Mouse (Mus musculus) heart, embryonic 13.5 days (tissue): ENCODE results near the gene Tstd1. TPM values are rescaled to one million over a fixed set of nuclear protein-coding genes. Genes with fewer than 3 reads are reported as not detected.

ENCODE experiments used
- ATAC-seq: fragments of 200-750 bp; cut with Nextera tagmentation; 2 replicates; pipeline ENCODE4 v1.8.0; 2017; ENCODE audit warnings: moderate TSS enrichment; ENCODE audit not compliant: insufficient number of reproducible peaks, low FRiP score, low TSS enrichment; ENCODE audit errors: extremely low read depth
- H3K27ac ChIP-seq: fragments of 300-500 bp; sonication (generic); replicated peaks from 2 replicates; pipeline ENCODE4 v1.5.1; 2015; ENCODE audit warnings: moderate library complexity, mild to moderate bottlenecking, inconsistent platforms
- H3K27me3 ChIP-seq: fragments of 300-500 bp; sonication (generic); replicated peaks from 2 replicates; pipeline ENCODE4 v1.6.1; 2015; ENCODE audit warnings: mild to moderate bottlenecking, inconsistent platforms
- H3K36me3 ChIP-seq: fragments of 300-500 bp; sonication (generic); 2 replicates; pipeline ENCODE4 v1.6.1; 2015; ENCODE audit warnings: mild to moderate bottlenecking, inconsistent platforms
- H3K4me1 ChIP-seq: fragments of 300-500 bp; sonication (generic); 2 replicates; pipeline ENCODE4 v1.6.1; 2015; ENCODE audit warnings: inconsistent platforms
- H3K4me2 ChIP-seq: fragments of 300-500 bp; sonication (generic); 2 replicates; pipeline ENCODE4 v1.6.1; 2015; ENCODE audit warnings: inconsistent platforms, mild to moderate bottlenecking, moderate library complexity
- H3K4me3 ChIP-seq: fragments of 300-500 bp; sonication (generic); 2 replicates; pipeline ENCODE4 v1.5.1; 2015; ENCODE audit warnings: moderate library complexity, mild to moderate bottlenecking, inconsistent platforms
- H3K9ac ChIP-seq: fragments of 300-500 bp; sonication (generic); 2 replicates; pipeline ENCODE4 v1.6.1; 2015; ENCODE audit warnings: inconsistent platforms, mild to moderate bottlenecking, moderate library complexity
- H3K9me3 ChIP-seq: fragments of 300-500 bp; sonication (generic); 2 replicates; pipeline ENCODE4 v1.6.1; 2016; ENCODE audit warnings: inconsistent platforms
- WGBS: fragments of 180-500 bp; shearing (Covaris S2); methylation state at CpG from one replicate; pipeline ENCODE4 v1.1.7; 2015; ENCODE audit warnings: mixed read lengths; 5-methylcytosine and 5-hydroxymethylcytosine counted together
- polyA plus RNA-seq: library from polyadenylated mRNA; unstranded; fragments of >200 nt; fragmentation: Nextera tagmentation; extraction: Ambion mirVana; gene quantifications from 2 replicates; pipeline ENCODE4 v1.2.1, GENCODE M21; 2015

The Tstd1 gene
- 3.1 and 3.6 TPM in 2 replicates for polyA plus RNA-seq

GRCm38 (mm10) chr1:171418660-171419059, at the start of gene Tstd1:
TSS of gene Tstd1 (plus strand) at chr1:171418872.
- no peaks in the 10 kb centered on the region for H3K9me3 ChIP-seq
- H3K4me2 ChIP-seq, result no peak within 1 kb of the TSS
- H3K4me3 ChIP-seq, result no peak within 1 kb of the TSS
- no peaks in the 10 kb centered on the region for H3K27me3 ChIP-seq
- H3K4me1 ChIP-seq, result peaks cover 24% of the 10 kb centered on the region
- H3K9ac ChIP-seq, result no peak within 1 kb of the TSS
- ATAC-seq, result no peak
- no peak within 1 kb of the TSS for H3K27ac ChIP-seq
- WGBS, result 86% methylated on average over 5 of the region's 5 CpGs
- H3K36me3 ChIP-seq, result peaks cover 75% of the 10 kb centered on the region

- WGBS, result 37% methylated on average over 20 of the region's 20 CpGs
- Histone ChIP-seq H3K27me3 (peaks cover 35% of the 10 kb centered on the region; the same call in 1 of the 2 replicates), H3K4me1 (peaks cover 8% of the 10 kb centered on the region), H3K27ac (no peak within 1 kb of the TSS), H3K9me3 (no peaks in the 10 kb centered on the region), H3K4me2 (no peak within 1 kb of the TSS), H3K9ac (0 out of 2 replicates have a peak within 1 kb of the TSS, but pooled peaks have one; percentile 12), H3K36me3 (no peaks in the 10 kb centered on the region), H3K4me3 (no peak within 1 kb of the TSS)
- ATAC-seq, result no peak
These were observed 48.7 kb upstream of the Tstd1 start, which contains the start of gene Nectin4 for GRCm38 (mm10) chr1:171369845-171370556. TSS of gene Nectin4 (plus strand) at chr1:171370099.

GRCm38 (mm10) chr1:171372880-171373279, 45.8 kb upstream of the Tstd1 start:
- peaks cover 14% of the 10 kb centered on the region for H3K4me1 ChIP-seq
- H3K27me3 ChIP-seq, result peaks cover 35% of the 10 kb centered on the region; the same call in 1 of the 2 replicates
- no peak overlapping the region for H3K4me2 ChIP-seq
- H3K9ac ChIP-seq, result no peak overlapping the region
- 57% methylated on average over 3 of the region's 3 CpGs for WGBS
- H3K36me3 ChIP-seq, result no peaks in the 10 kb centered on the region
- no peak overlapping the region for H3K27ac ChIP-seq
- ATAC-seq, result no peak
- H3K4me3 ChIP-seq, result no peak overlapping the region
- no peaks in the 10 kb centered on the region for H3K9me3 ChIP-seq

GRCm38 (mm10) chr1:171373946-171374345, 44.7 kb upstream of the Tstd1 start:
- peaks cover 35% of the 10 kb centered on the region; the same call in 1 of the 2 replicates for H3K27me3 ChIP-seq
- no peak overlapping the region for H3K27ac ChIP-seq
- WGBS, result 8% methylated on average over 4 of the region's 4 CpGs
- no peaks in the 10 kb centered on the region for H3K36me3 ChIP-seq
- H3K4me1 ChIP-seq, result peaks cover 14% of the 10 kb centered on the region
- H3K9ac ChIP-seq, result no peak overlapping the region
- H3K4me2 ChIP-seq, result no peak overlapping the region; the same call in 1 of the 2 replicates
- ATAC-seq, result no peak; the same call in 1 of the 2 replicates
- no peak overlapping the region for H3K4me3 ChIP-seq
- H3K9me3 ChIP-seq, result no peaks in the 10 kb centered on the region

GRCm38 (mm10) chr1:171375646-171376097, 43.0 kb upstream of the Tstd1 start:
- ATAC-seq, result no peak

GRCm38 (mm10) chr1:171378298-171378697, 40.4 kb upstream of the Tstd1 start:
- H3K9ac ChIP-seq, result no peak overlapping the region
- H3K4me2 ChIP-seq, result no peak overlapping the region
- H3K9me3 ChIP-seq, result no peaks in the 10 kb centered on the region
- no peak overlapping the region for H3K4me3 ChIP-seq
- H3K4me1 ChIP-seq, result peaks cover 26% of the 10 kb centered on the region
- no peak for ATAC-seq
- no peak overlapping the region for H3K27ac ChIP-seq
- H3K27me3 ChIP-seq, result peaks cover 31% of the 10 kb centered on the region
- no peaks in the 10 kb centered on the region for H3K36me3 ChIP-seq
- 62% methylated on average over 6 of the region's 6 CpGs for WGBS

More at GRCm38 (mm10) chr1:171375646-171376097, 43.0 kb upstream of the Tstd1 start:
- H3K9ac ChIP-seq, result no peak overlapping the region
- H3K27ac ChIP-seq, result no peak overlapping the region
- H3K4me3 ChIP-seq, result no peak overlapping the region
- WGBS, result 39% methylated on average over 9 of the region's 9 CpGs
- no peak overlapping the region for H3K4me2 ChIP-seq
- no peaks in the 10 kb centered on the region for H3K9me3 ChIP-seq
- H3K27me3 ChIP-seq, result peaks cover 36% of the 10 kb centered on the region
- H3K36me3 ChIP-seq, result no peaks in the 10 kb centered on the region
- peaks cover 26% of the 10 kb centered on the region for H3K4me1 ChIP-seq

- H3K4me3 ChIP-seq, result peak overlapping the region; percentile 41
- H3K4me1 ChIP-seq, result peaks cover 18% of the 10 kb centered on the region
- H3K9me3 ChIP-seq, result no peaks in the 10 kb centered on the region
- H3K27ac ChIP-seq, result no peak overlapping the region
- no peaks in the 10 kb centered on the region for H3K36me3 ChIP-seq
- peak overlapping the region; percentile 66 for H3K9ac ChIP-seq
- H3K27me3 ChIP-seq, result peaks cover 39% of the 10 kb centered on the region
- H3K4me2 ChIP-seq, result peak overlapping the region; percentile 68
- 3% methylated on average over 31 of the region's 31 CpGs for WGBS
- ATAC-seq, result no peak
These were observed 38.6 kb upstream of the Tstd1 start for GRCm38 (mm10) chr1:171379935-171380599.

GRCm38 (mm10) chr1:171382096-171382620, 36.5 kb upstream of the Tstd1 start:
- Histone ChIP-seq H3K9ac (no peak overlapping the region), H3K4me3 (no peak overlapping the region), H3K4me2 (no peak overlapping the region), H3K36me3 (no peaks in the 10 kb centered on the region), H3K27ac (no peak overlapping the region), H3K9me3 (no peaks in the 10 kb centered on the region), H3K27me3 (peaks cover 39% of the 10 kb centered on the region), H3K4me1 (peaks cover 12% of the 10 kb centered on the region)
- no peak for ATAC-seq
- 75% methylated on average over 11 of the region's 11 CpGs for WGBS

- no peak for ATAC-seq
- Histone ChIP-seq H3K9me3 (no peaks in the 10 kb centered on the region), H3K36me3 (no peaks in the 10 kb centered on the region), H3K27ac (no peak overlapping the region), H3K27me3 (peaks cover 36% of the 10 kb centered on the region), H3K4me3 (no peak overlapping the region), H3K4me1 (peaks cover 10% of the 10 kb centered on the region), H3K9ac (no peak overlapping the region), H3K4me2 (no peak overlapping the region)
- whole genome bisulfite sequencing, result 66% methylated on average over 9 of the region's 9 CpGs
These were observed 34.3 kb upstream of the Tstd1 start for GRCm38 (mm10) chr1:171384361-171384760.

GRCm38 (mm10) chr1:171385171-171385570, 33.5 kb upstream of the Tstd1 start:
- Histone ChIP-seq H3K4me1 (peaks cover 3% of the 10 kb centered on the region), H3K4me2 (no peak overlapping the region), H3K9ac (no peak overlapping the region), H3K27me3 (peaks cover 29% of the 10 kb centered on the region), H3K4me3 (no peak overlapping the region), H3K36me3 (no peaks in the 10 kb centered on the region), H3K9me3 (no peaks in the 10 kb centered on the region), H3K27ac (no peak overlapping the region)
- 59% methylated on average over 9 of the region's 9 CpGs for WGBS
- no peak for ATAC-seq

- Histone ChIP-seq H3K4me1 (no peaks in the 10 kb centered on the region), H3K9ac (peak overlapping the region; percentile 65; the same call in 1 of the 2 replicates), H3K4me2 (peak overlapping the region; percentile 62), H3K27ac (no peak overlapping the region), H3K27me3 (peaks cover 14% of the 10 kb centered on the region), H3K4me3 (peak overlapping the region; percentile 33), H3K9me3 (no peaks in the 10 kb centered on the region), H3K36me3 (no peaks in the 10 kb centered on the region)
- whole genome bisulfite sequencing, result 12% methylated on average over 6 of the region's 6 CpGs
- ATAC-seq, result no peak
These were observed 31.6 kb upstream of the Tstd1 start for GRCm38 (mm10) chr1:171387099-171387498.
